Comparison of ENCODE assay signal across 25 mouse cellular contexts in genomic region chr4:107341354-107341753, GRCm38 (mm10). TPM values are rescaled to one million over a fixed set of nuclear protein-coding genes. Genes with fewer than 3 reads are reported as not detected.
DNase-seq lines count a peak whose midpoint lies in the region; ATAC-seq lines count a peak whose summit lies in the region.
"Had no signal": no experiment of that assay in that cellular context is flagged by ENCODE, and none has a peak within 500 bp of the region (broad histone marks: within the 10 kb centered on the region; RNA-seq: fewer than 3 reads in every experiment).

No protein-coding gene starts in this region.

- H3K9ac ChIP-seq in hindbrain, embryonic 13.5 days = no peak overlapping the region
- no peak overlapping the region for H3K9ac ChIP-seq in hindbrain, embryonic 12.5 days
- no peak overlapping the region for H3K9ac ChIP-seq in embryonic facial prominence, embryonic 14.5 days (ENCODE audit: low read depth, low read length)
- H3K9ac ChIP-seq in limb, embryonic 15.5 days = no peak overlapping the region
- H3K9ac ChIP-seq: heart, embryonic 12.5 days; liver, embryonic 15.5 days; neural tube, embryonic 12.5 days had no signal

- H3K27me3 ChIP-seq in hindbrain, embryonic 13.5 days = no peaks in the 10 kb centered on the region
- H3K27me3 ChIP-seq in hindbrain, embryonic 12.5 days = no peaks in the 10 kb centered on the region
- no peaks in the 10 kb centered on the region for H3K27me3 ChIP-seq in embryonic facial prominence, embryonic 14.5 days (replicated peaks; ENCODE audit: control insufficient read depth, insufficient read depth, low read length)
- H3K27me3 ChIP-seq in limb, embryonic 15.5 days = no peaks in the 10 kb centered on the region
- H3K27me3 ChIP-seq: heart, embryonic 12.5 days; liver, embryonic 15.5 days; neural tube, embryonic 12.5 days had no signal

- DNase-seq in lung, postnatal 4 days = peak; percentile 22 to 55
- DNase-seq in lung, postnatal 25 days (ENCODE audit: low spot score) = no peak
- peak; percentile 39 for DNase-seq in embryonic facial prominence, embryonic 14.5 days (ENCODE audit: low spot score)
- DNase-seq in kidney, postnatal 36 days = no peak
- DNase-seq: adrenal gland, adult 2 months; cerebellum, adult 8-10 months; heart, postnatal 36 days; kidney, adult 18-20 months; kidney, postnatal 14 days; layer of hippocampus, adult 9-11 months; thymus, postnatal 25 days had no signal

- H3K4me2 ChIP-seq in hindbrain, embryonic 13.5 days = no peak overlapping the region
- H3K4me2 ChIP-seq in hindbrain, embryonic 12.5 days (replicated peaks) = no peak overlapping the region
- no peak overlapping the region for H3K4me2 ChIP-seq in embryonic facial prominence, embryonic 14.5 days (ENCODE audit: low read depth, low read length)
- no peak overlapping the region for H3K4me2 ChIP-seq in limb, embryonic 15.5 days
- H3K4me2 ChIP-seq: heart, embryonic 12.5 days; liver, embryonic 15.5 days; neural tube, embryonic 12.5 days had no signal

- peak overlapping the region; percentile 30; the same call in 1 of the 2 replicates for H3K27ac ChIP-seq in hindbrain, embryonic 13.5 days
- H3K27ac ChIP-seq in hindbrain, embryonic 12.5 days = no peak overlapping the region
- H3K27ac ChIP-seq in embryonic facial prominence, embryonic 14.5 days (replicated peaks; ENCODE audit: low read depth, low read length) = no peak overlapping the region; the same call in 1 of the 2 replicates
- peak overlapping the region; percentile 59; the same call in 1 of the 2 replicates for H3K27ac ChIP-seq in limb, embryonic 15.5 days
- H3K27ac ChIP-seq: liver, embryonic 15.5 days; midbrain, embryonic 10.5 days; neural tube, embryonic 12.5 days; stomach, postnatal 0 days had no signal

- no peaks in the 10 kb centered on the region for H3K9me3 ChIP-seq in hindbrain, embryonic 13.5 days
- no peaks in the 10 kb centered on the region for H3K9me3 ChIP-seq in hindbrain, embryonic 12.5 days (replicated peaks)
- no peaks in the 10 kb centered on the region for H3K9me3 ChIP-seq in embryonic facial prominence, embryonic 14.5 days (ENCODE audit: control insufficient read depth, low read length)
- H3K9me3 ChIP-seq in limb, embryonic 15.5 days = no peaks in the 10 kb centered on the region
- H3K9me3 ChIP-seq: heart, embryonic 12.5 days; liver, embryonic 15.5 days; midbrain, embryonic 10.5 days; neural tube, embryonic 12.5 days had no signal

- H3K36me3 ChIP-seq in hindbrain, embryonic 13.5 days = peaks cover 36% of the 10 kb centered on the region
- H3K36me3 ChIP-seq in hindbrain, embryonic 12.5 days = peaks cover 12% of the 10 kb centered on the region; the same call in 1 of the 2 replicates
- 0 out of 2 replicates have a peak, but pooled peaks cover 9% of the 10 kb centered on the region for H3K36me3 ChIP-seq in embryonic facial prominence, embryonic 14.5 days (ENCODE audit: control insufficient read depth, insufficient read depth, low read length)
- H3K36me3 ChIP-seq in limb, embryonic 15.5 days = peaks cover 14% of the 10 kb centered on the region
- H3K36me3 ChIP-seq: neural tube, embryonic 12.5 days had no signal

- H3K4me1 ChIP-seq in hindbrain, embryonic 13.5 days (replicated peaks) = no peaks in the 10 kb centered on the region
- H3K4me1 ChIP-seq in hindbrain, embryonic 12.5 days = no peaks in the 10 kb centered on the region
- no peaks in the 10 kb centered on the region for H3K4me1 ChIP-seq in embryonic facial prominence, embryonic 14.5 days (ENCODE audit: control insufficient read depth, insufficient read depth, low read length)
- H3K4me1 ChIP-seq in limb, embryonic 15.5 days = 0 out of 2 replicates have a peak, but pooled peaks cover 3% of the 10 kb centered on the region
- H3K4me1 ChIP-seq: heart, embryonic 12.5 days; liver, embryonic 15.5 days had no signal

- no peak overlapping the region for H3K4me3 ChIP-seq in hindbrain, embryonic 13.5 days
- no peak overlapping the region for H3K4me3 ChIP-seq in hindbrain, embryonic 12.5 days
- H3K4me3 ChIP-seq in embryonic facial prominence, embryonic 14.5 days (ENCODE audit: low read depth, low read length) = no peak overlapping the region
- no peak overlapping the region for H3K4me3 ChIP-seq in limb, embryonic 15.5 days
- H3K4me3 ChIP-seq: heart, embryonic 12.5 days; liver, embryonic 15.5 days; midbrain, embryonic 10.5 days; neural tube, embryonic 12.5 days had no signal

- 48% methylated on average over 5 of the region's 5 CpGs for WGBS in hindbrain, embryonic 13.5 days
- 42% methylated on average over 5 of the region's 5 CpGs for WGBS in hindbrain, embryonic 12.5 days
- 33% methylated on average over 5 of the region's 5 CpGs for WGBS in embryonic facial prominence, embryonic 14.5 days
- 39% methylated on average over 5 of the region's 5 CpGs for WGBS in limb, embryonic 15.5 days

- no peak for ATAC-seq in hindbrain, embryonic 13.5 days (ENCODE audit: low FRiP score)
- ATAC-seq in hindbrain, embryonic 12.5 days (ENCODE audit: low FRiP score) = no peak
- ATAC-seq in embryonic facial prominence, embryonic 14.5 days (ENCODE audit: low read depth) = no peak
- ATAC-seq in limb, embryonic 15.5 days (ENCODE audit: insufficient number of reproducible peaks, low FRiP score, low TSS enrichment, low read depth) = no peak
- ATAC-seq in monocyte, adult 5-6 weeks (replicated peaks; ENCODE audit: insufficient number of reproducible peaks, low FRiP score, low TSS enrichment, poor library complexity, severe bottlenecking) = no peak

RNA-seq across cellular contexts. Expression of gene Ndc1, which starts 26.2 kb away (rescaled TPM):
- polyA plus RNA-seq in hindbrain, embryonic 13.5 days (2015; fragmentation: Nextera tagmentation; extraction: Ambion mirVana) = 17.3 and 18.5 TPM in 2 replicates
- polyA plus RNA-seq in hindbrain, embryonic 12.5 days (2016; fragmentation: Nextera tagmentation; extraction: Ambion mirVana) = 28.7 and 28.8 TPM in 2 replicates
- 34.0 and 36.8 TPM in 2 replicates for polyA plus RNA-seq in embryonic facial prominence, embryonic 14.5 days (2014; fragmentation: Nextera tagmentation; extraction: Ambion mirVana)
- polyA plus RNA-seq in limb, embryonic 15.5 days (2015; fragmentation: Nextera tagmentation; extraction: Ambion mirVana) = 27.1 and 28.3 TPM in 2 replicates
- total RNA-seq in monocyte, adult 5-6 weeks (2017) = 3.7 to 6.6 TPM (median 4.9 TPM) in 3 replicates

RNA-seq across cellular contexts. Expression of gene Yipf1, which starts 27.2 kb away (rescaled TPM):
- 61.4 and 67.3 TPM in 2 replicates for polyA plus RNA-seq in hindbrain, embryonic 13.5 days (2015; fragmentation: Nextera tagmentation; extraction: Ambion mirVana)
- 42.2 and 53.8 TPM in 2 replicates for polyA plus RNA-seq in hindbrain, embryonic 12.5 days (2016; fragmentation: Nextera tagmentation; extraction: Ambion mirVana)
- 52.4 and 55.9 TPM in 2 replicates for polyA plus RNA-seq in embryonic facial prominence, embryonic 14.5 days (2014; fragmentation: Nextera tagmentation; extraction: Ambion mirVana)
- polyA plus RNA-seq in limb, embryonic 15.5 days (2015; fragmentation: Nextera tagmentation; extraction: Ambion mirVana) = 55.6 and 57.7 TPM in 2 replicates
- total RNA-seq in monocyte, adult 5-6 weeks (2017) = 34.3 to 53.2 TPM (median 48.5 TPM) in 3 replicates

RNA-seq across cellular contexts. Expression of gene Dio1, which starts 34.4 kb away (rescaled TPM):
- not detected in 2 replicates for polyA plus RNA-seq in hindbrain, embryonic 13.5 days (2015; fragmentation: Nextera tagmentation; extraction: Ambion mirVana)
- polyA plus RNA-seq in hindbrain, embryonic 12.5 days (2016; fragmentation: Nextera tagmentation; extraction: Ambion mirVana) = not detected in 2 replicates
- polyA plus RNA-seq in embryonic facial prominence, embryonic 14.5 days (2014; fragmentation: Nextera tagmentation; extraction: Ambion mirVana) = not detected in 2 replicates
- polyA plus RNA-seq in limb, embryonic 15.5 days (2015; fragmentation: Nextera tagmentation; extraction: Ambion mirVana) = 0.20 and 0.31 TPM in 2 replicates
- total RNA-seq in monocyte, adult 5-6 weeks (2017) = not detected in 3 replicates
- total RNA-seq: ES-E14; gastrocnemius, postnatal 4 days; heart, postnatal 36 days; left cerebral cortex, postnatal 14 days had no signal
- polyA plus RNA-seq: C2C12; cortical plate, adult 2 months; heart, embryonic 12.5 days; liver, embryonic 15.5 days; midbrain, embryonic 10.5 days; neural tube, embryonic 12.5 days had no signal

Comparison
In these comparisons a context has a peak if more than half of its experiments do, and no peak if none do; other contexts are left out.
1. H3K27ac ChIP-seq: peak in hindbrain, embryonic 13.5 days (single experiment) and limb, embryonic 15.5 days (single experiment); none in hindbrain, embryonic 12.5 days (single experiment) and embryonic facial prominence, embryonic 14.5 days (single experiment).
2. DNase-seq: peak in lung, postnatal 4 days (2 of 2) and embryonic facial prominence, embryonic 14.5 days (single experiment); none in lung, postnatal 25 days (single experiment) and kidney, postnatal 36 days (0 of 2).